ENCODE assay signal across 8 mouse cellular contexts in the genomic region with DNA sequence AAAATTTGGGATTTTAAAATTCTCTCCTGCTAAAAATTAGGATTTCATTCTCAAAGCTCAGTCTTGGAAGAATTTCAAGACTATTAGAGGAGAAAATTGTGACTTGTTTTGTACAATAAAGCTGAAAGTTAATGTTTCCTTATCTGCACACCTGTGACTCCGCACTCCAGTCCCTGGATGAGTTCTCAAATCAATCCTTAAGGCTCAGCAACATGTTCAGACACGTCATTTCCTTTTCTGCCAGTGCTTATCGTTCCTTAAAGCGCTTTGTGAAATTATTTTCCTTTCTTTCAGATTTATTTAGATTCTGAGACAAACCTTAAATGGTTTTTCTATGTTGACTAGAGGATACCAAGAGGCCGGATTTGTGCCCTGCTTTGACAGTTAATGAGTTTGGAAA. TPM values are rescaled to one million over a fixed set of nuclear protein-coding genes. Genes with fewer than 3 reads are reported as not detected.
DNase-seq lines count a peak whose midpoint lies in the region; ATAC-seq and TF ChIP-seq lines count a peak whose summit lies in the region.

No protein-coding gene starts in this region.

- ATAC-seq in forebrain, embryonic 15.5 days (replicated peaks) = 0 out of 2 replicates have a peak, but pooled peaks have one; percentile 1
- ATAC-seq in liver, embryonic 14.5 days (ENCODE audit: insufficient read depth) = no peak

- no peak overlapping the region for H3ac ChIP-seq in C2C12 (ENCODE audit: control insufficient read depth, insufficient read length, low read depth)

- H3K79me3 ChIP-seq in C2C12 (ENCODE audit: low read depth) = peaks cover 40% of the 10 kb centered on the region

- H3K4me2 ChIP-seq in forebrain, embryonic 15.5 days (replicated peaks) = peak overlapping the region; percentile 92
- H3K4me2 ChIP-seq in liver, embryonic 14.5 days (ENCODE audit: low read depth) = peak overlapping the region; percentile 100

- no peak for TF ChIP-seq CTCF in heart, adult 2 months (IDR thresholded peaks at IDR 0.05)
- no peak for TF ChIP-seq CTCF in C2C12 (IDR thresholded peaks at IDR 0.05; ENCODE audit: control insufficient read depth, insufficient read depth, insufficient read length)
- TF ChIP-seq CTCF in liver, embryonic 14.5 days (IDR thresholded peaks at IDR 0.05; ENCODE audit: low read depth) = no peak

- intact Hi-C loops in heart, adult 2 months (cut with DNase I) = loop anchor here (2.0 to 5.0 kb wide), 3 partner anchors 34 to 149 kb away; a partner anchor contains a TSS
- intact Hi-C loops in heart, postnatal 25 days (cut with DNase I) = loop anchor here (5.0 kb wide), 2 partner anchors 149 to 636 kb away; a partner anchor contains a TSS

- H3K27ac ChIP-seq in heart, adult 2 months = peak overlapping the region; percentile 4
- H3K27ac ChIP-seq in forebrain, embryonic 15.5 days (replicated peaks) = peak overlapping the region; percentile 90; the same call in 1 of the 2 replicates
- H3K27ac ChIP-seq in liver, embryonic 14.5 days = no peak overlapping the region; the same call in 1 of the 2 replicates

- no peak for TF ChIP-seq POLR2A in heart, adult 2 months (IDR thresholded peaks at IDR 0.05; ENCODE audit: insufficient read depth, low read depth, low read length)

- no peaks in the 10 kb centered on the region for H3K27me3 ChIP-seq in heart, adult 2 months (ENCODE audit: control insufficient read depth, insufficient read depth, low read length)
- H3K27me3 ChIP-seq in C2C12 (ENCODE audit: control insufficient read depth, insufficient read depth, insufficient read length) = no peaks in the 10 kb centered on the region
- no peaks in the 10 kb centered on the region for H3K27me3 ChIP-seq in forebrain, embryonic 15.5 days
- H3K27me3 ChIP-seq in liver, embryonic 14.5 days (ENCODE audit: control insufficient read depth, insufficient read depth, low read length) = no peaks in the 10 kb centered on the region

- TF ChIP-seq EP300 in heart, adult 2 months (IDR thresholded peaks at IDR 0.05; ENCODE audit: insufficient read depth, low read depth, low read length) = no peak
- no peak for TF ChIP-seq EP300 in liver, embryonic 14.5 days (IDR thresholded peaks at IDR 0.05; ENCODE audit: low read depth)

- no peak for DNase-seq in heart, adult 2 months
- DNase-seq in heart, postnatal 25 days (ENCODE audit: low spot score) = no peak
- DNase-seq in liver, embryonic 14.5 days (ENCODE audit: low read depth in 3 of 3, low spot score in 3 of 3) = peak in 1 of 3 experiments; percentile 10
- no peak for DNase-seq in thymus, postnatal 4 days
- no peak for DNase-seq in urinary bladder, postnatal 36 days (ENCODE audit: low spot score in 2 of 2)
- DNase-seq in MN1 (ENCODE audit: low spot score) = no peak

- peak overlapping the region; percentile 71 for H3K4me3 ChIP-seq in heart, adult 2 months
- peak overlapping the region; percentile 79 for H3K4me3 ChIP-seq in C2C12 (ENCODE audit: insufficient read depth, poor library complexity, severe bottlenecking)
- H3K4me3 ChIP-seq in forebrain, embryonic 15.5 days = peak overlapping the region; percentile 87
- peak overlapping the region; percentile 59 to 72 for H3K4me3 ChIP-seq in liver, embryonic 14.5 days (ENCODE audit: insufficient read depth in 1 of 2, low read depth in 2 of 2, low read length in 2 of 2)

- no peak overlapping the region for H3K9ac ChIP-seq in heart, adult 2 months (ENCODE audit: low read depth, low read length)
- H3K9ac ChIP-seq in forebrain, embryonic 15.5 days (replicated peaks) = 0 out of 2 replicates have a peak overlapping the region, but pooled peaks have one; percentile 36
- peak overlapping the region; percentile 61 for H3K9ac ChIP-seq in liver, embryonic 14.5 days (replicated peaks)

- H3K4me1 ChIP-seq in heart, adult 2 months (ENCODE audit: control insufficient read depth, insufficient read depth, low read length) = peaks cover 6% of the 10 kb centered on the region
- H3K4me1 ChIP-seq in forebrain, embryonic 15.5 days = peaks cover 37% of the 10 kb centered on the region
- peaks cover 9 to 18% of the 10 kb centered on the region in 2 experiments for H3K4me1 ChIP-seq in liver, embryonic 14.5 days (replicated peaks; ENCODE audit: control insufficient read depth in 2 of 2, insufficient read depth in 2 of 2, low read length in 1 of 2)

- H3K36me3 ChIP-seq in heart, adult 2 months (ENCODE audit: control insufficient read depth, insufficient read depth, low read length) = peaks cover 13% of the 10 kb centered on the region
- peaks cover 14% of the 10 kb centered on the region for H3K36me3 ChIP-seq in C2C12 (ENCODE audit: control insufficient read depth, insufficient read depth)
- H3K36me3 ChIP-seq in forebrain, embryonic 15.5 days = no peaks in the 10 kb centered on the region
- H3K36me3 ChIP-seq in liver, embryonic 14.5 days (replicated peaks; ENCODE audit: control insufficient read depth, insufficient read depth, low read depth) = no peaks in the 10 kb centered on the region; the same call in 1 of the 2 replicates

- 0 out of 2 replicates have a peak, but pooled peaks cover 2% of the 10 kb centered on the region for H3K79me2 ChIP-seq in heart, adult 2 months (replicated peaks; ENCODE audit: control insufficient read depth, insufficient read depth, low read length)
- H3K79me2 ChIP-seq in C2C12 (ENCODE audit: control insufficient read depth, insufficient read depth) = peaks cover 44% of the 10 kb centered on the region

- WGBS in heart, adult 2 months = 22% methylated on average over 5 of the region's 5 CpGs
- 39% methylated on average over 5 of the region's 5 CpGs for WGBS in forebrain, embryonic 15.5 days
- 21% methylated on average over 5 of the region's 5 CpGs for WGBS in liver, embryonic 14.5 days (ENCODE audit: insufficient replicate concordance)

- no peaks in the 10 kb centered on the region for H3K9me3 ChIP-seq in forebrain, embryonic 15.5 days
- H3K9me3 ChIP-seq in liver, embryonic 14.5 days (ENCODE audit: control insufficient read depth, low read length) = no peaks in the 10 kb centered on the region

TF ChIP-seq in C2C12, 6 proteins besides CTCF, POLR2A, EP300 and RAD21:
- no peak for TF ChIP-seq CEBPB (IDR thresholded peaks at IDR 0.05; ENCODE audit: low read depth)
- no peak for TF ChIP-seq USF1 (IDR thresholded peaks at IDR 0.05; ENCODE audit: low read depth)
- TF ChIP-seq MAX (IDR thresholded peaks at IDR 0.05) = no peak
- no peak for TF ChIP-seq MYOD1 (IDR thresholded peaks at IDR 0.05; ENCODE audit: control insufficient read depth, insufficient read length, low read depth)
- no peak for TF ChIP-seq FOSL1 (IDR thresholded peaks at IDR 0.05; ENCODE audit: insufficient read depth, low read length, poor library complexity, severe bottlenecking)
- no peak for TF ChIP-seq MYOG (IDR thresholded peaks at IDR 0.05; ENCODE audit: control insufficient read depth, extremely low read depth, insufficient read length)
TF ChIP-seq in C2C12: peak in this region for 0.

RNA-seq across cellular contexts. Expression of a gene that starts 0.5 kb away (rescaled TPM):
- total RNA-seq in heart, adult 2 months (2021) = 1 to 10 TPM; 5.0 to 5.3 TPM
- 2.0 and 3.6 TPM in 2 replicates for polyA plus RNA-seq in heart, adult 2 months (2012; rRNA removed)
- total RNA-seq in heart, postnatal 25 days (2021) = 1 to 10 TPM; 5.3 to 5.4 TPM
- polyA plus RNA-seq in C2C12 (2012; fragmentation: generic; extraction: Trizol) = 1.8 TPM
- 4.3 and 4.4 TPM in 2 replicates for polyA plus RNA-seq in forebrain, embryonic 15.5 days (2015; fragmentation: Nextera tagmentation; extraction: Ambion mirVana)
- polyA plus RNA-seq in liver, embryonic 14.5 days (2012; rRNA removed) = 1.6 and 1.9 TPM in 2 replicates
- 2.1 and 2.2 TPM in 2 replicates for polyA plus RNA-seq in liver, embryonic 14.5 days (2014; fragmentation: Nextera tagmentation; extraction: Ambion mirVana)

RNA-seq across cellular contexts. Expression of a gene that starts 9.9 kb away (rescaled TPM):
- 10 to 100 TPM; 12.1 to 12.8 TPM for total RNA-seq in heart, adult 2 months (2021)
- 2.7 and 6.4 TPM in 2 replicates for polyA plus RNA-seq in heart, adult 2 months (2012; rRNA removed)
- 10 to 100 TPM; 14.2 to 14.4 TPM for total RNA-seq in heart, postnatal 25 days (2021)
- 13.0 TPM for polyA plus RNA-seq in C2C12 (2012; fragmentation: generic; extraction: Trizol)
- polyA plus RNA-seq in forebrain, embryonic 15.5 days (2015; fragmentation: Nextera tagmentation; extraction: Ambion mirVana) = 12.7 and 13.4 TPM in 2 replicates
- 0.28 and 0.38 TPM in 2 replicates for polyA plus RNA-seq in liver, embryonic 14.5 days (2012; rRNA removed)
- polyA plus RNA-seq in liver, embryonic 14.5 days (2014; fragmentation: Nextera tagmentation; extraction: Ambion mirVana) = 0.37 and 0.62 TPM in 2 replicates
